Mouse (Mus musculus): Measurements from ENCODE around the gene Galc. TPM values are rescaled to one million over a fixed set of nuclear protein-coding genes. Genes with fewer than 3 reads are reported as not detected.

Gene Galc
- 5.7 and 7.7 TPM in 2 replicates for polyA plus RNA-seq (2014; fragmentation: Nextera tagmentation; extraction: Ambion mirVana)

GRCm38 (mm10) chr12:98258845-98259517, at the start of gene Galc:
TSS of gene Galc (minus strand) at chr12:98259459.
- peak within 1 kb of the TSS; percentile 66 for H3K4me2 ChIP-seq
- no peaks in the 10 kb centered on the region for H3K4me1 ChIP-seq (replicated peaks; ENCODE audit: control insufficient read depth, insufficient read depth, low read length)
- ATAC-seq (replicated peaks; ENCODE audit: low FRiP score) (peak; percentile 91), DNase-seq (ENCODE audit: low spot score) (peak; percentile 84)
- H3K36me3 ChIP-seq (ENCODE audit: control insufficient read depth, insufficient read depth, low read length): no peaks in the 10 kb centered on the region
- peak within 1 kb of the TSS; percentile 89 for H3K27ac ChIP-seq (ENCODE audit: low read depth, low read length)
- H3K9ac ChIP-seq (ENCODE audit: low read depth, low read length): peak within 1 kb of the TSS; percentile 93
- H3K9me3 ChIP-seq (ENCODE audit: control insufficient read depth, low read length): no peaks in the 10 kb centered on the region
- peak within 1 kb of the TSS; percentile 79 for H3K4me3 ChIP-seq (ENCODE audit: low read depth, low read length)
- no peaks in the 10 kb centered on the region for H3K27me3 ChIP-seq (replicated peaks; ENCODE audit: control insufficient read depth, insufficient read depth, low read length)
- WGBS: under 1% methylated on average over 72 of the region's 76 CpGs

- no peaks in the 10 kb centered on the region for H3K36me3 ChIP-seq (ENCODE audit: control insufficient read depth, insufficient read depth, low read length)
- ATAC-seq (replicated peaks; ENCODE audit: low FRiP score): no peak
Measured at GRCm38 (mm10) chr12:98307179-98307915, 48.1 kb upstream of the Galc start.

GRCm38 (mm10) chr12:98303013-98303412, 43.8 kb upstream of the Galc start:
- no peak overlapping the region for H3K4me3 ChIP-seq (ENCODE audit: low read depth, low read length)
- DNase-seq (ENCODE audit: low spot score) (no peak), ATAC-seq (replicated peaks; ENCODE audit: low FRiP score) (0 out of 2 replicates have a peak, but pooled peaks have one; percentile 20)
- WGBS: 89% methylated on average over 1 of the region's 1 CpGs
- no peak overlapping the region for H3K4me2 ChIP-seq
- H3K9me3 ChIP-seq (ENCODE audit: control insufficient read depth, low read length): no peaks in the 10 kb centered on the region
- no peaks in the 10 kb centered on the region for H3K36me3 ChIP-seq (ENCODE audit: control insufficient read depth, insufficient read depth, low read length)
- H3K9ac ChIP-seq (ENCODE audit: low read depth, low read length): no peak overlapping the region
- no peaks in the 10 kb centered on the region for H3K4me1 ChIP-seq (replicated peaks; ENCODE audit: control insufficient read depth, insufficient read depth, low read length)
- H3K27ac ChIP-seq (ENCODE audit: low read depth, low read length): no peak overlapping the region
- H3K27me3 ChIP-seq (replicated peaks; ENCODE audit: control insufficient read depth, insufficient read depth, low read length): no peaks in the 10 kb centered on the region

More at GRCm38 (mm10) chr12:98307179-98307915, 48.1 kb upstream of the Galc start:
- WGBS: 77% methylated on average over 7 of the region's 7 CpGs
- DNase-seq (ENCODE audit: low spot score): no peak
- H3K4me1 ChIP-seq (replicated peaks; ENCODE audit: control insufficient read depth, insufficient read depth, low read length): no peaks in the 10 kb centered on the region
- no peaks in the 10 kb centered on the region for H3K27me3 ChIP-seq (replicated peaks; ENCODE audit: control insufficient read depth, insufficient read depth, low read length)
- no peaks in the 10 kb centered on the region for H3K9me3 ChIP-seq (ENCODE audit: control insufficient read depth, low read length)
- H3K27ac ChIP-seq (ENCODE audit: low read depth, low read length): no peak overlapping the region
- no peak overlapping the region for H3K4me2 ChIP-seq
- H3K9ac ChIP-seq (ENCODE audit: low read depth, low read length): no peak overlapping the region
- no peak overlapping the region for H3K4me3 ChIP-seq (ENCODE audit: low read depth, low read length)

GRCm38 (mm10) chr12:98301980-98302379, 42.7 kb upstream of the Galc start:
- ATAC-seq (replicated peaks; ENCODE audit: low FRiP score): 0 out of 2 replicates have a peak, but pooled peaks have one; percentile 18
- no peaks in the 10 kb centered on the region for H3K4me1 ChIP-seq (replicated peaks; ENCODE audit: control insufficient read depth, insufficient read depth, low read length)
- no peak for DNase-seq (ENCODE audit: low spot score)
- H3K27me3 ChIP-seq (replicated peaks; ENCODE audit: control insufficient read depth, insufficient read depth, low read length): no peaks in the 10 kb centered on the region
- no peak overlapping the region for H3K27ac ChIP-seq (ENCODE audit: low read depth, low read length)
- WGBS: 61% methylated on average over 5 of the region's 5 CpGs
- H3K9me3 ChIP-seq (ENCODE audit: control insufficient read depth, low read length): no peaks in the 10 kb centered on the region
- H3K9ac ChIP-seq (ENCODE audit: low read depth, low read length): no peak overlapping the region
- no peaks in the 10 kb centered on the region for H3K36me3 ChIP-seq (ENCODE audit: control insufficient read depth, insufficient read depth, low read length)
- H3K4me2 ChIP-seq: no peak overlapping the region
- H3K4me3 ChIP-seq (ENCODE audit: low read depth, low read length): no peak overlapping the region

GRCm38 (mm10) chr12:98294241-98294640, 35.0 kb upstream of the Galc start:
- H3K36me3 ChIP-seq (ENCODE audit: control insufficient read depth, insufficient read depth, low read length): no peaks in the 10 kb centered on the region
- no peak overlapping the region for H3K9ac ChIP-seq (ENCODE audit: low read depth, low read length)
- H3K4me1 ChIP-seq (replicated peaks; ENCODE audit: control insufficient read depth, insufficient read depth, low read length): no peaks in the 10 kb centered on the region
- H3K27ac ChIP-seq (ENCODE audit: low read depth, low read length): no peak overlapping the region
- WGBS: 67% methylated on average over 2 of the region's 2 CpGs
- no peaks in the 10 kb centered on the region for H3K9me3 ChIP-seq (ENCODE audit: control insufficient read depth, low read length)
- no peak overlapping the region for H3K4me2 ChIP-seq
- no peak overlapping the region for H3K4me3 ChIP-seq (ENCODE audit: low read depth, low read length)
- no peaks in the 10 kb centered on the region for H3K27me3 ChIP-seq (replicated peaks; ENCODE audit: control insufficient read depth, insufficient read depth, low read length)
- ATAC-seq (replicated peaks; ENCODE audit: low FRiP score) (no peak), DNase-seq (ENCODE audit: low spot score) (no peak)

DNA sequence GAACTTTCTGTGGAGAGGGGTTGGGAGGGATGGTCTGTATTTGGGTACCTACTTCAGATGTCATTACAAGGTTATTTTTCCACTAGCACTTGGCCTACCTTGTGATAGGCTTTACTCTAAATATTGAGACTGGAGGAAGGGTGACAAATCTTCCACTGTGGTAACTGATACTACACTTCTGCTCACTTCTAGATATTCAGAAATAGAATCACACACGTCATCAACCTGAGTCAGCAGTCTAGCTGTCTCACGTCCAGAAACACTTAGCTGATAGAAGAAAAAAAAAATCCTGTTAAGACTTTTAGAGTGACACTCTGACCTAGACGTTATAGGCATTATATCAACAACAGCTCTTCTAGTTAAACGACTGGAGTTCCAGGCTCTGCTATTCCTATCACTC, 33.0 kb upstream of the Galc start:
- 47% methylated on average over 4 of the region's 4 CpGs for WGBS
- Histone ChIP-seq H3K36me3 (ENCODE audit: control insufficient read depth, insufficient read depth, low read length) (no peaks in the 10 kb centered on the region), H3K27ac (ENCODE audit: low read depth, low read length) (no peak overlapping the region), H3K9me3 (ENCODE audit: control insufficient read depth, low read length) (no peaks in the 10 kb centered on the region), H3K4me1 (replicated peaks; ENCODE audit: control insufficient read depth, insufficient read depth, low read length) (no peaks in the 10 kb centered on the region), H3K27me3 (replicated peaks; ENCODE audit: control insufficient read depth, insufficient read depth, low read length) (no peaks in the 10 kb centered on the region), H3K9ac (ENCODE audit: low read depth, low read length) (no peak overlapping the region), H3K4me2 (no peak overlapping the region), H3K4me3 (ENCODE audit: low read depth, low read length) (no peak overlapping the region)
- no peak for DNase-seq (ENCODE audit: low spot score)
- no peak for ATAC-seq (replicated peaks; ENCODE audit: low FRiP score)

DNA sequence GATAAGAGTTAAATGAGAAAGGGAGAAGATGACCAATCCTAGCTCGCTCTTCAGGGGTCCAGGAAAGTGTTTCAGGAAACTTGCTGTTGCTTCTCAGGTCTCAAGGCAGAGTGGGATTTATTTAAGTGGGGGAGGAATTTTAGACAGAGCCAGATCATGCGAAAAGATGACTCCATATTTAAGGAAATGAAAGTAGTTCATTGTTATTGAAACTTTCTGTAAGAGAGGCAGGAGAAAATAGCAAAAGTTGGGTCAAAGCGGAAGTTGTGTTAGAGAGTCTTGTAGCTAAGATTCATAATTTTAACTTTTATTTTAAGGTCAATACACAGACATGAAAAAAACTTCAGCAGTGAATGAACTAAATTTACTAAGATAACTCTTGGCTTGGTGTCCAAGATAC, 31.2 kb upstream of the Galc start:
- H3K27ac ChIP-seq (ENCODE audit: low read depth, low read length): no peak overlapping the region
- WGBS: 76% methylated on average over 3 of the region's 3 CpGs
- H3K9ac ChIP-seq (ENCODE audit: low read depth, low read length): no peak overlapping the region
- no peaks in the 10 kb centered on the region for H3K36me3 ChIP-seq (ENCODE audit: control insufficient read depth, insufficient read depth, low read length)
- H3K4me3 ChIP-seq (ENCODE audit: low read depth, low read length): no peak overlapping the region
- no peak for ATAC-seq (replicated peaks; ENCODE audit: low FRiP score)
- no peaks in the 10 kb centered on the region for H3K27me3 ChIP-seq (replicated peaks; ENCODE audit: control insufficient read depth, insufficient read depth, low read length)
- no peak for DNase-seq (ENCODE audit: low spot score)
- H3K4me2 ChIP-seq: no peak overlapping the region
- no peaks in the 10 kb centered on the region for H3K9me3 ChIP-seq (ENCODE audit: control insufficient read depth, low read length)
- H3K4me1 ChIP-seq (replicated peaks; ENCODE audit: control insufficient read depth, insufficient read depth, low read length): no peaks in the 10 kb centered on the region

DNA sequence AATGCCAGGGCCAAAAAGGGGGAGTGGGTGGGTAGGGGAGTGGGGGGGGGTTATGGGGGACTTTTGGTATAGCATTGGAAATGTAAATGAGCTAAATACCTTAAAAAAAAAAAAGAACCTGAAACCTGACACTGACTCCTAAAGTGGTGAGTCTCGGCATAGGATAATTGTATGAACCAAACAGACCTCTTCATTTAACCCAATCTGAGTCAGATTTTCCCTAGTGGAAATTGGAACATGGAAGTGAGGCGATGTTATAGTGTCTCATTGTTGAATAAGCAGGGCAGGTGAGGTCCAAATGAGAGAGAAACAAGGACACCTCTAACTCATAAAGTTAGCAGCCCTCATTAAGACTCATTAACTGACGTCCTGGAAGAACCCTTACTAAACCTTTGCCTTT, 25.2 kb upstream of the Galc start:
- DNase-seq (ENCODE audit: low spot score) (no peak), ATAC-seq (replicated peaks; ENCODE audit: low FRiP score) (no peak)
- Histone ChIP-seq H3K36me3 (ENCODE audit: control insufficient read depth, insufficient read depth, low read length) (no peaks in the 10 kb centered on the region), H3K9ac (ENCODE audit: low read depth, low read length) (no peak overlapping the region), H3K9me3 (ENCODE audit: control insufficient read depth, low read length) (no peaks in the 10 kb centered on the region), H3K27me3 (replicated peaks; ENCODE audit: control insufficient read depth, insufficient read depth, low read length) (no peaks in the 10 kb centered on the region), H3K4me1 (replicated peaks; ENCODE audit: control insufficient read depth, insufficient read depth, low read length) (no peaks in the 10 kb centered on the region), H3K4me3 (ENCODE audit: low read depth, low read length) (no peak overlapping the region), H3K4me2 (no peak overlapping the region), H3K27ac (ENCODE audit: low read depth, low read length) (no peak overlapping the region)
- WGBS: 83% methylated on average over 3 of the region's 3 CpGs

DNA sequence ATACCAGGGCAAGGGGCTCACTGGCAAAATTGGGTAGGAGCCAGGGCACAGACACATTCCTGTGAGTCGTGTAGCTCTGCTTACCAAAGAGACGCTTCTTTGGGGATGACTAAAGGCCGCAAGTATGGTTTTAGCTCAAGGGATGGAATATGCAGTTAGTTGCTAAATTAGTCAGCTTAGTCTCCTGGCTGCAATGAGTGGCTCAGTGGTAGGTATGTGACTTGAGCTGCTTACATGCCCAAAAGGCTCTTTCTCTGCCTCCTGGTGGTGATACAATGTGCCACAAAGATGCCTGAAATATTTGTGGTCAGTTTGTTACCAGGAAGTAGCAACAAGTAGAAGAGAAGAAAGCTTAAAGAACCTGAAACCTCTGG, 24.2 kb upstream of the Galc start:
- DNase-seq (ENCODE audit: low spot score) (no peak), ATAC-seq (replicated peaks; ENCODE audit: low FRiP score) (no peak)
- no peak overlapping the region for H3K4me3 ChIP-seq (ENCODE audit: low read depth, low read length)
- no peaks in the 10 kb centered on the region for H3K4me1 ChIP-seq (replicated peaks; ENCODE audit: control insufficient read depth, insufficient read depth, low read length)
- WGBS: 48% methylated on average over 3 of the region's 3 CpGs
- H3K9ac ChIP-seq (ENCODE audit: low read depth, low read length): no peak overlapping the region
- H3K27ac ChIP-seq (ENCODE audit: low read depth, low read length): no peak overlapping the region
- H3K4me2 ChIP-seq: no peak overlapping the region
- no peaks in the 10 kb centered on the region for H3K36me3 ChIP-seq (ENCODE audit: control insufficient read depth, insufficient read depth, low read length)
- no peaks in the 10 kb centered on the region for H3K27me3 ChIP-seq (replicated peaks; ENCODE audit: control insufficient read depth, insufficient read depth, low read length)
- H3K9me3 ChIP-seq (ENCODE audit: control insufficient read depth, low read length): no peaks in the 10 kb centered on the region

Measured in liver, embryonic 11.5 days (tissue).